Mouse (Mus musculus): ENCODE data around the gene Pitpnm1. TPM values are rescaled to one million over a fixed set of nuclear protein-coding genes. Genes with fewer than 3 reads are reported as not detected.

Gene Pitpnm1
- polyA plus RNA-seq, 1 experiment from 2014 or later: 7.3 TPM

DNA sequence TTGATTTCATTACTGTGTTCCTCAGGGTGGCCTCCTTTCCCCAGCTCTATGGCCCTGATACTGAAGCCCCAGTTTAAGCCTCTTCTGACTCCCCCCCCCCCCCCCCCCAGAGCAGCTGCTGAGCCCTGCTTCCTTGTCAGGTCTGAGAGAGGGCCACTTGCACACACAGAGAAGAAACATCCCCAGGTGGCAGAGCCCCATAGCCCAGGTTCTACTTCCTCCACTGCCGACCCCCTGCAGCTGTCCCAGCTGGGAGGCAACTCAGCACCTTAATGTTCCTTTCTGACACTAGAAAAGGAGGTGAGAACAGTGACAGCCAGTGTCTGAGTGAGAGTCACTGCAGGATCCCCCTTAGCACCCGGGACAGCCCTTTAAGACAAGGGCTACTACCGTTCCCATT, 4.0 kb downstream of the Pitpnm1 start:
- WGBS (ENCODE audit: insufficient replicate concordance): 70% methylated on average over 3 of the region's 3 CpGs
- no peak for ATAC-seq (ENCODE audit: low read depth)
- H3K4me3 ChIP-seq (ENCODE audit: low read depth, low read length): no peak overlapping the region
- H3K27ac ChIP-seq (ENCODE audit: low read length): no peak overlapping the region
- no peaks in the 10 kb centered on the region for H3K9me3 ChIP-seq (replicated peaks; ENCODE audit: control insufficient read depth, low read length)
- H3K36me3 ChIP-seq (ENCODE audit: control insufficient read depth, insufficient read depth): no peaks in the 10 kb centered on the region
- H3K9ac ChIP-seq (ENCODE audit: low read depth, low read length): no peak overlapping the region
- no peak overlapping the region for H3K4me2 ChIP-seq (ENCODE audit: low read depth, low read length)
- H3K4me1 ChIP-seq (ENCODE audit: control insufficient read depth, low read depth, low read length): peaks cover 23% of the 10 kb centered on the region
- H3K27me3 ChIP-seq (ENCODE audit: control insufficient read depth, insufficient read depth, low read depth, low read length): peaks cover 24% of the 10 kb centered on the region

DNA sequence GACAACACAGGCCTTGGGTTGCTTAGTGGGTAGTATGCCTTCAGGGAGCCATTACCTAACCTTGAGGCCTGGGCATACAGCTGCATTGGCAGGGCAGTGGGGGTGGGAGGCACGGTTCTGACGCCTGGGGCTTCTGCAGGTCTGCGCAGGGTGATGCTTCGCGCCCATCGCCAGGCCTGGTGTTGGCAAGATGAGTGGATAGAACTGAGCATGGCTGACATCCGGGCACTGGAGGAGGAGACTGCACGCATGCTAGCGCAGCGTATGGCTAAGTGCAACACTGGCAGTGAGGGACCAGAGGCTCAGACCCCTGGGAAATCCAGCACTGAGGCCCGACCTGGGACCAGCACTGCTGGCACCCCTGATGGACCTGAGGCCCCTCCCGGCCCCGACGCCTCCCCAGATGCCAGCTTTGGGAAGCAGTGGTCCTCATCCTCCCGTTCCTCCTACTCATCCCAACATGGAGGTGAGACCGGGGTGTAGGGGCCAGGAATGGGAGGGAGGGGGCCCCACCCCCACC, 4.9 kb downstream of the Pitpnm1 start:
- Histone ChIP-seq H3K27ac (ENCODE audit: low read length) (no peak overlapping the region), H3K4me2 (ENCODE audit: low read depth, low read length) (no peak overlapping the region), H3K4me1 (ENCODE audit: control insufficient read depth, low read depth, low read length) (peaks cover 14% of the 10 kb centered on the region), H3K9ac (ENCODE audit: low read depth, low read length) (no peak overlapping the region), H3K4me3 (ENCODE audit: low read depth, low read length) (no peak overlapping the region), H3K9me3 (replicated peaks; ENCODE audit: control insufficient read depth, low read length) (no peaks in the 10 kb centered on the region), H3K27me3 (ENCODE audit: control insufficient read depth, insufficient read depth, low read depth, low read length) (peaks cover 24% of the 10 kb centered on the region), H3K36me3 (ENCODE audit: control insufficient read depth, insufficient read depth) (no peaks in the 10 kb centered on the region)
- whole genome bisulfite sequencing (ENCODE audit: insufficient replicate concordance): 81% methylated on average over 16 of the region's 16 CpGs
- no peak for ATAC-seq (ENCODE audit: low read depth)

DNA sequence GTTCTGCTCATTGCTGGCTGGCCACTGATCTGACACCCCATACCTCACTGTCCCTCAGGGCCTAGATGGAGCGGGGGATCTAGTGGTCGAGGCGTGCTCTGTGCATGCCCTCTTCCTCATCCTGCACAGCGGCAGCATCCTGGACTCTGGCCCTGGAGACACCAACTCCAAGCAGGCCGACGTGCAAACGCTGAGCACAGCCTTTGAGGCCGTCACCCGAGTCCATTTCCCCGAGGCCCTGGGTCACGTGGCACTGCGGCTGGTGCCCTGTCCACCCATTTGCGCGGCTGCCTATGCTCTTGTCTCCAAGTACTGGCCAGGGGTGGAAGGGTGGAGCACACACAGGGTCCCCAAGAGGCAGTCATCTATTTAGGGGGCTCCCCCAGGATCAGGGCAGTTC, 6.9 kb downstream of the Pitpnm1 start:
- no peak overlapping the region for H3K4me2 ChIP-seq (ENCODE audit: low read depth, low read length)
- H3K4me3 ChIP-seq (ENCODE audit: low read depth, low read length): no peak overlapping the region
- H3K4me1 ChIP-seq (ENCODE audit: control insufficient read depth, low read depth, low read length): no peaks in the 10 kb centered on the region
- no peaks in the 10 kb centered on the region for H3K36me3 ChIP-seq (ENCODE audit: control insufficient read depth, insufficient read depth)
- H3K27me3 ChIP-seq (ENCODE audit: control insufficient read depth, insufficient read depth, low read depth, low read length): peaks cover 6% of the 10 kb centered on the region
- no peak for ATAC-seq (ENCODE audit: low read depth)
- H3K9me3 ChIP-seq (replicated peaks; ENCODE audit: control insufficient read depth, low read length): no peaks in the 10 kb centered on the region
- no peak overlapping the region for H3K9ac ChIP-seq (ENCODE audit: low read depth, low read length)
- H3K27ac ChIP-seq (ENCODE audit: low read length): no peak overlapping the region
- WGBS (ENCODE audit: insufficient replicate concordance): 80% methylated on average over 14 of the region's 14 CpGs

DNA sequence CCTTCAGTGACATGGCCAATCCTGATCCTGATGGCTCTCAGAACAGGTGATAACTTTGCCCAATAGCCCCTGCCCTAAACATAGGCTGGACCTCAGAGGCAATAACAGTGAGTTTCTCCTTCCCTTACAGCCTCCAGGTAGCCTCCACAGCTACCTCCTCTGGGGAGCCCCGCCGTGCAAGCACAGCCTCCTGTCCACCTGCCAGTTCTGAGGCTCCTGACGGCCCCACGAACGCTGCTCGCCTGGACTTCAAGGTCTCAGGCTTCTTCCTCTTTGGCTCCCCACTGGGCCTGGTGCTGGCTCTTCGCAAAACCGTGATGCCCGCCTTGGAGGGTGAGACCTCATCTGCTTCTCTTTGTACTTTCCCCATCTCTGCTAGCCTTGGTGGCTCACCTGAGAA, 8.7 kb downstream of the Pitpnm1 start:
- no peak for ATAC-seq (ENCODE audit: low read depth)
- H3K27me3 ChIP-seq (ENCODE audit: control insufficient read depth, insufficient read depth, low read depth, low read length): no peaks in the 10 kb centered on the region
- WGBS (ENCODE audit: insufficient replicate concordance): 73% methylated on average over 9 of the region's 9 CpGs
- no peak overlapping the region for H3K9ac ChIP-seq (ENCODE audit: low read depth, low read length)
- no peak overlapping the region for H3K4me2 ChIP-seq (ENCODE audit: low read depth, low read length)
- peaks cover 9% of the 10 kb centered on the region for H3K4me1 ChIP-seq (ENCODE audit: control insufficient read depth, low read depth, low read length)
- H3K9me3 ChIP-seq (replicated peaks; ENCODE audit: control insufficient read depth, low read length): no peaks in the 10 kb centered on the region
- no peak overlapping the region for H3K4me3 ChIP-seq (ENCODE audit: low read depth, low read length)
- no peaks in the 10 kb centered on the region for H3K36me3 ChIP-seq (ENCODE audit: control insufficient read depth, insufficient read depth)
- no peak overlapping the region for H3K27ac ChIP-seq (ENCODE audit: low read length)

DNA sequence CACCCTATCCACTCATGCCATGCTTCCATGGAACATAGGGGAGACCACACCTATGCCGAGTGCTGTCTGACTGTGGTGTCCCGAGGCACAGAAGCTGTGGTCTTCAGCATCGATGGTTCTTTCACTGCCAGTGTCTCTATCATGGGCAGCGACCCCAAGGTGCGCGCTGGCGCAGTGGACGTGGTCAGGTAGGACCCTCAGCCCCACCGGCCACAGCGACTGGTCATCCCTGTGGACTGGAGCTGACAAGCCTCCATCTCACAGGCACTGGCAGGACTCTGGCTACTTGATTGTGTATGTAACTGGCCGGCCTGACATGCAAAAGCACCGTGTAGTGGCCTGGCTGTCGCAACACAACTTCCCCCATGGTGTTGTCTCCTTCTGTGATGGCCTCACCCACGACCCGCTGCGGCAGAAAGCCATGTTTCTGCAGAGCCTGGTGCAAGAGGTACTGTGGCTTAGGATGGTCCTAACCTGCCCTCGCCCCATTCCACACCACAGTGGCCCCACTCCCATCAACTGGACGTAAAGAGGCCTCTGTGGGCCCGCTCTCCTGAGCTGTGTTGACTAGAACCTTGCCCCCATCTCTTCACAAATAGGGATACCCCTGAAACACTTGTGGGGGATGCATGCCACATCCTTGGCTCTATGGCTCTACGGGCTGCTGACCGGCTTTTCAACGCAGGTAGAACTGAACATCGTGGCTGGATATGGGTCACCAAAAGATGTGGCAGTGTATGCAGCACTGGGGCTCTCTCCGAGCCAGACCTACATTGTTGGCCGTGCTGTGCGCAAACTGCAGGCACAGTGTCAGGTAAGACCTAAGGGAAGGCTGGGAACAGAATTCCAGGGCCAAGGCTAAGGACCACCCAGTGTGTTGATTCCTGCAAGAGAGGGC, 12.5 kb downstream of the Pitpnm1 start:
- Histone ChIP-seq H3K4me2 (ENCODE audit: low read depth, low read length) (no peak overlapping the region), H3K4me3 (ENCODE audit: low read depth, low read length) (no peak overlapping the region), H3K36me3 (ENCODE audit: control insufficient read depth, insufficient read depth) (peaks cover 11% of the 10 kb centered on the region), H3K27ac (ENCODE audit: low read length) (no peak overlapping the region), H3K9me3 (replicated peaks; ENCODE audit: control insufficient read depth, low read length) (no peaks in the 10 kb centered on the region), H3K27me3 (ENCODE audit: control insufficient read depth, insufficient read depth, low read depth, low read length) (no peaks in the 10 kb centered on the region), H3K9ac (ENCODE audit: low read depth, low read length) (no peak overlapping the region), H3K4me1 (ENCODE audit: control insufficient read depth, low read depth, low read length) (peaks cover 19% of the 10 kb centered on the region)
- ATAC-seq (ENCODE audit: low read depth): no peak
- WGBS (ENCODE audit: insufficient replicate concordance): 84% methylated on average over 26 of the region's 26 CpGs

DNA sequence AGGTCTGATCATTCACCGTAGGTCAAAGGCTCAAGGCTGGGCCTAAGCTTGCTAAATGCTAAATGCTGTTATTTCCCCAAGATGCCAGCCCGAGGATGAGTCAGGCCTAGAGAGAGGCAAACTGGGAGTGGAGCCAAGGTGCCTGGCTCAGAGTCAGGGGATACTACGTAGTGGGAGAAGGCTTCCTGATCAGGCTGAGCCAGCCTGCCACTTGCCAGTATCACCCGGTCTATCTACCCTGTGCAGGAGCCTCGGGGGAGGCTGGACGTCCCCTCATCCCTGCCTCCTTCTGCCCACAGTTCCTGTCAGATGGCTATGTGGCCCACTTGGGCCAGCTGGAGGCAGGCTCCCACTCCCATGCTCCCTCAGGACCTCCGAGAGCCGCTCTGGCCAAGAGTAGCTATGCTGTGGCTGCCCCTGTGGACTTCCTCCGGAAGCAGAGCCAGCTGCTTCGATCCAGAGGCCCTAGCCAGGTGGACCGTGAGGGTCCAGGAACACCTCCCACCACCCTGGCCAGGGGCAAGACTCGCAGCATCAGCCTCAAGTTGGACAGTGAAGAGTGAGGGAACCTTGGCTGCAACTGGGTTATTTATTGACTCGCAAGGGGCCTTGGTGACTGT, 13.5 kb downstream of the Pitpnm1 start:
- peak overlapping the region; percentile 64 for H3K27ac ChIP-seq (ENCODE audit: low read length)
- H3K27me3 ChIP-seq (ENCODE audit: control insufficient read depth, insufficient read depth, low read depth, low read length): no peaks in the 10 kb centered on the region
- ATAC-seq (ENCODE audit: low read depth): peak; percentile 73
- H3K4me3 ChIP-seq (ENCODE audit: low read depth, low read length): peak overlapping the region; percentile 7; the same call in 1 of the 2 replicates
- peak overlapping the region; percentile 51 for H3K4me2 ChIP-seq (ENCODE audit: low read depth, low read length)
- H3K4me1 ChIP-seq (ENCODE audit: control insufficient read depth, low read depth, low read length): peaks cover 19% of the 10 kb centered on the region
- peaks cover 11% of the 10 kb centered on the region for H3K36me3 ChIP-seq (ENCODE audit: control insufficient read depth, insufficient read depth)
- H3K9me3 ChIP-seq (replicated peaks; ENCODE audit: control insufficient read depth, low read length): no peaks in the 10 kb centered on the region
- WGBS (ENCODE audit: insufficient replicate concordance): 26% methylated on average over 13 of the region's 13 CpGs
- peak overlapping the region; percentile 42 for H3K9ac ChIP-seq (ENCODE audit: low read depth, low read length)

DNA sequence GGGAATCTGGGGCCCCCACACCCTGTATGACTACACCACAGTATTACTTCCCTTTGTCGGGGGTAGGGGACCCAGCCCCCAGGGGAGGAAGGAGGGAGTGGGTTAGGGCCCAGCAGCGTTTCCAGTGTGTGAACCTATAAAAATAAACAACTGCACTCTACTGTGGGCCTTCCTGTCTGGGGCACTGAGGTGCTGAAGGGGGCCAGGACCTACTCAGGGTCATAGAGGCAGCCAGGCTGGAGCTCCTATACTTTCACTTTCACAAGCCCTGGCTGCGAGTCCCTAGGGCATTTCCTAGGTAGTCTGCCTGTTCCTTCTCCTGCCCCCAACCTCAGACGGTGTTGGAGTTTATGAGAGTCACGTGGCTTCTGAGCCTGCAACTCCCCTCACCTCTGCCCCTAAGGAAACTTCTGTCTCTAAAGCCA, 14.0 kb downstream of the Pitpnm1 start:
- Histone ChIP-seq H3K4me3 (ENCODE audit: low read depth, low read length) (peak overlapping the region; percentile 7), H3K9ac (ENCODE audit: low read depth, low read length) (peak overlapping the region; percentile 42), H3K27me3 (ENCODE audit: control insufficient read depth, insufficient read depth, low read depth, low read length) (no peaks in the 10 kb centered on the region), H3K4me1 (ENCODE audit: control insufficient read depth, low read depth, low read length) (peaks cover 19% of the 10 kb centered on the region), H3K4me2 (ENCODE audit: low read depth, low read length) (peak overlapping the region; percentile 51), H3K27ac (ENCODE audit: low read length) (peak overlapping the region; percentile 64), H3K9me3 (replicated peaks; ENCODE audit: control insufficient read depth, low read length) (no peaks in the 10 kb centered on the region), H3K36me3 (ENCODE audit: control insufficient read depth, insufficient read depth) (peaks cover 11% of the 10 kb centered on the region)
- peak; percentile 34 for ATAC-seq (ENCODE audit: low read depth)
- 13% methylated on average over 5 of the region's 5 CpGs for WGBS (ENCODE audit: insufficient replicate concordance)

DNA sequence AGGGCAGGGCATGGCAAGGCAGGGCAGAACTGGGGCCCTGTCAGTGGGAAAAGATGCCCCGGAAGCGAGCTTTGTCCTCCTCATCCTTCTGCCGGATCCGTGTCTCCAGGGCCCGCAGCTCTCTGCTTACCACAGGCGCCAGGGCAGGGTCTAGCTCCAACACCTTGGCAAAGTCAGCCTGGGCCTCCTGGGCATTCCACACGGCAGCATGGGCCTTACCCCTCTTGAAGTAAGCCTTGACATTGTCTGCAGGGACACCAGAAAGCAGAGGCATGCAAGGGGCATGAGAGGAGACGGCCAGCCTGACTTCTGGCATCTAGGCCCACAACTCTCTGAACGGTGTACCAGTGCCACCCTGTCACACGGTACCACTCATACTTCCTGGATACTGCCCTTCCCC, 14.8 kb downstream of the Pitpnm1 start:
- H3K4me2 ChIP-seq (ENCODE audit: low read depth, low read length): no peak overlapping the region
- no peaks in the 10 kb centered on the region for H3K27me3 ChIP-seq (ENCODE audit: control insufficient read depth, insufficient read depth, low read depth, low read length)
- WGBS (ENCODE audit: insufficient replicate concordance): 85% methylated on average over 10 of the region's 10 CpGs
- no peak overlapping the region for H3K9ac ChIP-seq (ENCODE audit: low read depth, low read length)
- H3K27ac ChIP-seq (ENCODE audit: low read length): no peak overlapping the region
- no peaks in the 10 kb centered on the region for H3K9me3 ChIP-seq (replicated peaks; ENCODE audit: control insufficient read depth, low read length)
- no peak overlapping the region for H3K4me3 ChIP-seq (ENCODE audit: low read depth, low read length)
- ATAC-seq (ENCODE audit: low read depth): no peak
- peaks cover 11% of the 10 kb centered on the region for H3K36me3 ChIP-seq (ENCODE audit: control insufficient read depth, insufficient read depth)
- H3K4me1 ChIP-seq (ENCODE audit: control insufficient read depth, low read depth, low read length): peaks cover 19% of the 10 kb centered on the region

DNA sequence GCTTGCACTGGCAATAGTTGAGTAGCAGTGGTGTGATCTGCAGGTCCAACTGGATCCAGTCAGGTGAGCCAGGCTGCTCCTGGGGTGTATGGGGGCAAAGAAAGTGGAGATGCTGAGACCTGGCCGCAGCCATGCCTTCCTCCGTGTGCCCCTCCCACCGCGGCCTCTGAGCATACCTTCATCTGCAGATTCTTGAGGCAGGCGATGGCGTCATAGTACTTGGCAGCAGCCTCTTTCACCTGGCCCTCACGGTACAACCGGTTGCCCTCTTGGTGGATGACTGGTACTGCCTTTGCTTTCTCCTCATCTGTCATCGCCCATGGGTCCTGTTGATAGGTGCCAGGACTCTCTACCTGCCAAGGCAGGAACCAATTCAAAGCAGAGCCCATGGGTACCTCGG, 15.3 kb downstream of the Pitpnm1 start:
- no peak overlapping the region for H3K4me3 ChIP-seq (ENCODE audit: low read depth, low read length)
- WGBS (ENCODE audit: insufficient replicate concordance): 85% methylated on average over 10 of the region's 10 CpGs
- H3K27me3 ChIP-seq (ENCODE audit: control insufficient read depth, insufficient read depth, low read depth, low read length): no peaks in the 10 kb centered on the region
- no peaks in the 10 kb centered on the region for H3K9me3 ChIP-seq (replicated peaks; ENCODE audit: control insufficient read depth, low read length)
- H3K4me2 ChIP-seq (ENCODE audit: low read depth, low read length): no peak overlapping the region
- peaks cover 11% of the 10 kb centered on the region for H3K36me3 ChIP-seq (ENCODE audit: control insufficient read depth, insufficient read depth)
- no peak overlapping the region for H3K9ac ChIP-seq (ENCODE audit: low read depth, low read length)
- peaks cover 19% of the 10 kb centered on the region for H3K4me1 ChIP-seq (ENCODE audit: control insufficient read depth, low read depth, low read length)
- ATAC-seq (ENCODE audit: low read depth): no peak
- no peak overlapping the region for H3K27ac ChIP-seq (ENCODE audit: low read length)
